Mouse (Mus musculus): ENCODE measurements around the gene Thbs3. TPM values are rescaled to one million over a fixed set of nuclear protein-coding genes. Genes with fewer than 3 reads are reported as not detected.

Thbs3 gene
- 105 and 107 TPM in 2 replicates for polyA plus RNA-seq (2016; fragmentation: Nextera tagmentation; extraction: Ambion mirVana)

GRCm38 (mm10) chr3:89214681-89215411 is at the start of gene Thbs3:
Thbs3 (plus strand) TSS chr3:89215180.
- ATAC-seq (ENCODE audit: low FRiP score, low read depth), result 0 out of 2 replicates have a peak, but pooled peaks have one; percentile 4
- peaks cover 51% of the 10 kb centered on the region for H3K4me1 ChIP-seq

GRCm38 (mm10) chr3:89165268-89165870 is 49.6 kb upstream of the Thbs3 start:
- Histone ChIP-seq H3K9ac (replicated peaks) (peak overlapping the region; percentile 94), H3K4me3 (peak overlapping the region; percentile 95), H3K27ac (replicated peaks) (peak overlapping the region; percentile 95), H3K4me2 (replicated peaks) (peak overlapping the region; percentile 68), H3K27me3 (no peaks in the 10 kb centered on the region), H3K4me1 (peaks cover 25% of the 10 kb centered on the region), H3K36me3 (peaks cover 38% of the 10 kb centered on the region), H3K9me3 (no peaks in the 10 kb centered on the region)
- WGBS, result 28% methylated on average over 12 of the region's 12 CpGs
- ATAC-seq (ENCODE audit: low FRiP score, low read depth), result no peak

More at GRCm38 (mm10) chr3:89214681-89215411, at the start of gene Thbs3:
- WGBS, result under 1% methylated on average over 19 of the region's 19 CpGs
- no peaks in the 10 kb centered on the region for H3K9me3 ChIP-seq
- H3K9ac ChIP-seq (replicated peaks), result peak within 1 kb of the TSS; percentile 57
- H3K4me2 ChIP-seq (replicated peaks), result peak within 1 kb of the TSS; percentile 77
- peak within 1 kb of the TSS; percentile 83 for H3K4me3 ChIP-seq
- peak within 1 kb of the TSS; percentile 98 for H3K27ac ChIP-seq (replicated peaks)
- H3K36me3 ChIP-seq, result peaks cover 24% of the 10 kb centered on the region
- H3K27me3 ChIP-seq, result no peaks in the 10 kb centered on the region

- 93% methylated on average over 19 of the region's 19 CpGs for WGBS
- H3K27me3 ChIP-seq, result no peaks in the 10 kb centered on the region
- peaks cover 25% of the 10 kb centered on the region for H3K4me1 ChIP-seq
- ATAC-seq (ENCODE audit: low FRiP score, low read depth), result no peak
- peaks cover 52% of the 10 kb centered on the region for H3K36me3 ChIP-seq
- H3K4me3 ChIP-seq, result no peak overlapping the region
- 0 out of 2 replicates have a peak overlapping the region, but pooled peaks have one; percentile 15 for H3K9ac ChIP-seq (replicated peaks)
- no peak overlapping the region for H3K4me2 ChIP-seq (replicated peaks)
- no peaks in the 10 kb centered on the region for H3K9me3 ChIP-seq
- no peak overlapping the region for H3K27ac ChIP-seq (replicated peaks)
These were observed 48.0 kb upstream of the Thbs3 start for GRCm38 (mm10) chr3:89166945-89167344.

- no peak for ATAC-seq (ENCODE audit: low FRiP score, low read depth)
- Histone ChIP-seq H3K36me3 (peaks cover 78% of the 10 kb centered on the region), H3K9ac (replicated peaks) (no peak overlapping the region), H3K27me3 (no peaks in the 10 kb centered on the region), H3K27ac (replicated peaks) (no peak overlapping the region), H3K4me3 (no peak overlapping the region), H3K4me2 (replicated peaks) (no peak overlapping the region), H3K9me3 (no peaks in the 10 kb centered on the region), H3K4me1 (peaks cover 14% of the 10 kb centered on the region)
- WGBS, result 92% methylated on average over 11 of the region's 11 CpGs
These were observed 40.1 kb upstream of the Thbs3 start for GRCm38 (mm10) chr3:89174844-89175243.

GRCm38 (mm10) chr3:89175544-89175943 is 39.4 kb upstream of the Thbs3 start:
- 93% methylated on average over 10 of the region's 10 CpGs for WGBS
- ATAC-seq (ENCODE audit: low FRiP score, low read depth), result no peak
- Histone ChIP-seq H3K27me3 (no peaks in the 10 kb centered on the region), H3K4me3 (no peak overlapping the region), H3K27ac (replicated peaks) (no peak overlapping the region), H3K4me1 (peaks cover 14% of the 10 kb centered on the region), H3K9ac (replicated peaks) (no peak overlapping the region), H3K36me3 (peaks cover 78% of the 10 kb centered on the region), H3K4me2 (replicated peaks) (no peak overlapping the region), H3K9me3 (no peaks in the 10 kb centered on the region)

- Histone ChIP-seq H3K27ac (replicated peaks) (no peak overlapping the region), H3K36me3 (peaks cover 79% of the 10 kb centered on the region)
- WGBS, result 85% methylated on average over 7 of the region's 7 CpGs
These were observed 38.6 kb upstream of the Thbs3 start for GRCm38 (mm10) chr3:89176421-89176820.

GRCm38 (mm10) chr3:89177242-89178106 is 37.5 kb upstream of the Thbs3 start, which contains the start of gene Scamp3:
Scamp3 (plus strand) TSS chr3:89177473.
- peaks cover 15% of the 10 kb centered on the region for H3K4me1 ChIP-seq
- H3K36me3 ChIP-seq, result peaks cover 79% of the 10 kb centered on the region
- H3K9me3 ChIP-seq, result no peaks in the 10 kb centered on the region
- no peaks in the 10 kb centered on the region for H3K27me3 ChIP-seq
- peak within 1 kb of the TSS; percentile 73 for H3K9ac ChIP-seq (replicated peaks)
- peak within 1 kb of the TSS; percentile 77 for H3K4me2 ChIP-seq (replicated peaks)
- peak within 1 kb of the TSS; percentile 72 for H3K27ac ChIP-seq (replicated peaks)
- peak within 1 kb of the TSS; percentile 66 for H3K4me3 ChIP-seq
- WGBS, result under 1% methylated on average over 43 of the region's 43 CpGs
- peak; percentile 94 for ATAC-seq (ENCODE audit: low FRiP score, low read depth)

More at GRCm38 (mm10) chr3:89176421-89176820, 38.6 kb upstream of the Thbs3 start:
- H3K27me3 ChIP-seq, result no peaks in the 10 kb centered on the region
- H3K4me1 ChIP-seq, result peaks cover 14% of the 10 kb centered on the region
- no peak overlapping the region for H3K4me3 ChIP-seq
- no peaks in the 10 kb centered on the region for H3K9me3 ChIP-seq
- no peak overlapping the region for H3K9ac ChIP-seq (replicated peaks)
- 0 out of 2 replicates have a peak, but pooled peaks have one; percentile 6 for ATAC-seq (ENCODE audit: low FRiP score, low read depth)
- no peak overlapping the region; the same call in 1 of the 2 replicates for H3K4me2 ChIP-seq (replicated peaks)

- Histone ChIP-seq H3K36me3 (peaks cover 74% of the 10 kb centered on the region), H3K9me3 (no peaks in the 10 kb centered on the region), H3K9ac (replicated peaks) (peak overlapping the region; percentile 73), H3K4me1 (peaks cover 17% of the 10 kb centered on the region), H3K4me3 (peak overlapping the region; percentile 66), H3K27ac (replicated peaks) (no peak overlapping the region), H3K27me3 (no peaks in the 10 kb centered on the region), H3K4me2 (replicated peaks) (peak overlapping the region; percentile 77)
- 10% methylated on average over 6 of the region's 6 CpGs for WGBS
- ATAC-seq (ENCODE audit: low FRiP score, low read depth), result no peak
These were observed 36.9 kb upstream of the Thbs3 start for GRCm38 (mm10) chr3:89178107-89178385.

GRCm38 (mm10) chr3:89179056-89179455 is 35.9 kb upstream of the Thbs3 start:
- H3K36me3 ChIP-seq, result peaks cover 64% of the 10 kb centered on the region
- no peaks in the 10 kb centered on the region for H3K9me3 ChIP-seq
- H3K9ac ChIP-seq (replicated peaks), result no peak overlapping the region
- H3K27ac ChIP-seq (replicated peaks), result no peak overlapping the region
- 0 out of 2 replicates have a peak overlapping the region, but pooled peaks have one; percentile 2 for H3K4me3 ChIP-seq
- no peak for ATAC-seq (ENCODE audit: low FRiP score, low read depth)
- H3K4me2 ChIP-seq (replicated peaks), result peak overlapping the region; percentile 77; the same call in 1 of the 2 replicates
- no peaks in the 10 kb centered on the region for H3K27me3 ChIP-seq
- WGBS, result 89% methylated on average over 11 of the region's 11 CpGs
- H3K4me1 ChIP-seq, result peaks cover 25% of the 10 kb centered on the region

GRCm38 (mm10) chr3:89181749-89182500 is 33.1 kb upstream of the Thbs3 start:
- Histone ChIP-seq H3K9ac (replicated peaks) (no peak overlapping the region), H3K4me2 (replicated peaks) (no peak overlapping the region), H3K27me3 (peaks cover 1% of the 10 kb centered on the region), H3K27ac (replicated peaks) (peak overlapping the region; percentile 90; the same call in 1 of the 2 replicates), H3K4me3 (no peak overlapping the region), H3K36me3 (peaks cover 37% of the 10 kb centered on the region), H3K9me3 (no peaks in the 10 kb centered on the region), H3K4me1 (peaks cover 45% of the 10 kb centered on the region)
- WGBS, result 96% methylated on average over 27 of the region's 27 CpGs
- no peak for ATAC-seq (ENCODE audit: low FRiP score, low read depth)

GRCm38 (mm10) chr3:89182531-89183057 is 32.4 kb upstream of the Thbs3 start:
- H3K4me2 ChIP-seq (replicated peaks), result peak overlapping the region; percentile 96
- 55% methylated on average over 7 of the region's 7 CpGs for WGBS
- H3K9me3 ChIP-seq, result no peaks in the 10 kb centered on the region
- H3K4me3 ChIP-seq, result peak overlapping the region; percentile 62; the same call in 1 of the 2 replicates
- H3K36me3 ChIP-seq, result peaks cover 37% of the 10 kb centered on the region
- H3K4me1 ChIP-seq, result peaks cover 51% of the 10 kb centered on the region
- H3K27ac ChIP-seq (replicated peaks), result peak overlapping the region; percentile 90
- peak; percentile 24; the same call in 1 of the 2 replicates for ATAC-seq (ENCODE audit: low FRiP score, low read depth)
- peaks cover 8% of the 10 kb centered on the region for H3K27me3 ChIP-seq
- H3K9ac ChIP-seq (replicated peaks), result peak overlapping the region; percentile 88; the same call in 1 of the 2 replicates

All from midbrain, embryonic 12.5 days (tissue).